Mouse (Mus musculus) embryo, embryonic 11.5 days (tissue): Measurements from ENCODE around the gene Cul9.

Source experiments
- DNase-seq: peaks from one replicate; pipeline ENCODE4 v3.0.0-alpha.2; 2012; ENCODE audit warnings: low read depth, low spot score

The Cul9 gene

DNA sequence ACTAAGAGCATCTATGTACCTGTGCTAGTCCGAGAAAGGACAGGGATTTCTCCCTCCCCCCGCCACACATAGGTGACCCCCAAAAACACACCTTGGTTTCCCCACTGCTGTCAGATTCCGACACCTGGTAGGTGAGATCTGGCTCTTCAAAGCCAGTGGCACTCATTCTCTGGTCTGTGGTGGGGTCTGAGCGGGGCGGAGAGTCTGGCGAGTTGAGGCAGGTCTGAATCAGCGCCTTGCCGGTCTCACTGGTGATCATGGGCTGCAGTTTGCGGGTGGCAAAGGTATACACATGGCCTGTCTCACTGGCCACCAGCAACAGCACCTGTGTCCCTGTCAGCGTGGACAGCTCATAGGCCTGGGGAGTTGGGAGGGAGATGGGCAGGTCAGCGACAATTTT, 7.3 kb upstream of the Cul9 start:
- no peak for DNase-seq

GRCm38 (mm10) chr17:46552841-46553423, 6.7 kb upstream of the Cul9 start:
- DNase-seq = peak; percentile 84

DNA sequence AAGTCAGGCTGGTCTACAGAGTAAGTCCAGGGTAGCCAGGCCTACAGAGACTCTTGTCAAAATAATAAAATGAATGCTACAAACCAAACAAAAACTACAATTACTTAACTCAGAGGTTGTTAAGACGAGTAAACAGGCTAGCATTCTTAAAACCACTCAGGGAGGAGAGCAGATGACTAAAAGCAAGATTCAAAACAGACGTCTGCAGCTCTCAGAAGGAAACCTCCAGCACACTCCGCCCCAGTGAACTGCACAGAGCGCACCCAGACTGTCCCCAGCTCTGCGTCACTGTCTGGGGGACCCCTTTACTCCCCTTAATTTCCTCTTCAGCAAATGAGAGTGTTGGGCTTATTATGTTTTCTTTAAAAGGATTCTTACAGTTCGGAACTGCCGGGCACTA, 6.0 kb upstream of the Cul9 start:
- no peak for DNase-seq

GRCm38 (mm10) chr17:46551369-46551768, 5.2 kb upstream of the Cul9 start:
- DNase-seq = no peak

- DNase-seq = no peak
These were observed 4.7 kb upstream of the Cul9 start for GRCm38 (mm10) chr17:46550904-46551303.

DNA sequence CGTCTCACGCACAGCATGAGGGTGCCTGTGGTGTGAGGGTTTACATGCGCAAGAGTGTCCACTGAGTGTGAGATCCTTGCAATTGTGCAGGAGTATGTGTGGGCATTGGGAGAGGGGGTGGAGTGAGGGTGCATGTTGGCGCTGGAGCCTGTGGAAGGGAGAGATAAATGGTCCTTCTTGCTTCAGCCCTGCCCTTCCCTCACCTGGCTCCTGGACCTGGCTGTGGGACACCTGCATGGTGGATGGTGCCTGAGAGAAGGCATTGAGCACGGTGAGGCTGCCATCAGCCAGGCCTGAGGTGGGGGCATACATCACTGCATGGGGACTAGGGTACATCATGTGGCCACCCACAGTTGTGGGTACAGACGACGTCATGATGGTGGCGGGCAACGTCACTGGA, 3.5 kb upstream of the Cul9 start:
- no peak for DNase-seq

GRCm38 (mm10) chr17:46549193-46549592, 3.0 kb upstream of the Cul9 start:
- DNase-seq = peak; percentile 26

- no peak for DNase-seq
These were observed 2.6 kb upstream of the Cul9 start for GRCm38 (mm10) chr17:46548741-46549140.

DNA sequence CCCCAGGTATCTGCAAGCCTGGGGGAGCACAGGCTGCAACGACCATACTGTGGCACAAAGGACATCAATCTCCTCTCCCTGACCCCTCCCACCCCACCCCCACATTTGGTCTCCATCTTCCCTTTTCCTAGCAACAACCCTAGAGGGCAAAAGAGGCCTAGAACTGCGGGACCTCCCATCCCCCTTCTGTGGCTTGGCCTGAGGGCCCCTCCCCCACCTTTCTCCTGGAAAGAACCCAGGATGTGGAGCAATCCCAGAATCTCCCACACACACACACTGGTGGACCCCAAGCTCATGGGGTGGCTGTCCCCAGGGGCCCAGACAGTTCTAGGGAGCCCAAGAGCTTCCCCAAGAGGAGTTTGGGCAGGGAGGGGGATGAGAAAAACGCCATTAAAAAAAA, 1.7 kb upstream of the Cul9 start:
- DNase-seq = no peak

GRCm38 (mm10) chr17:46546995-46547394, 807 bp upstream of the Cul9 start:
- DNase-seq = no peak

DNA sequence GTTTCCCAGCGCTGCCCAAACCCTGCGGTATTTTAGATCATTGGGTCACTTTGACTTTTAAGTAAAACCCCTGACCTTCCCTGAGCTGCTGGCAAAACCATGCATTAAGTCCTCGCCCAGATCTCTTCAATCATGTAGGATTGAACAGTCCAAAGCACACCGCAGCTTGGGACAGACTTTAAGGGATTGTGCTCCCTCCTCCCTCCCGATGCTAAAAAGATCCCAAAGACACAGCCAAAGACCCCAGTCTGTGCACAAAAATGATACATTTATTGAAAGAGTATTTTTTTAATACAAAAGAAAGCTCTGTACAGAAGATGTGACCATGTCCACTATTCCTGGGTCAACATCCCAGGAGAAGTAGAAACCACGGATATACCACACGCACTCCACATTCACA, 403 bp upstream of the Cul9 start:
- DNase-seq = no peak

DNA sequence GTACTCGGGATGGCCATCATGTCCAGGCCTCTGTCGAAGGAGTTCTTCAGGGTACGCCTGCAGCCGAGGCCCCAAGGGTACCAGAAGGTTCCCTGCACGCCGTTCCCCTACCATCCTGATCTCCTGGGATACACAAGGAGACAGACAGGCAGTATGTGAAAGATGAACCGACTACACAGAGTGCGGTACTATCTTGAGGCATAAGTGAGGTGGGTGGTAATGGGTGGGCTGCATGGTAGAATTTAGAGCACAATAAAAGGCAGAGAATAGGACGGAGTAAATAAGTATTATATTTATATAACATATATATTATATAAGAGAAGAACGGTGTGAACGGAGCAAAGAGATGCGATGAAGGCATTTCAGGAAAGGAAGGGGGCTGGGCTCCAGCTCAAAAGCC, 2.5 kb downstream of the Cul9 start:
- DNase-seq = no peak

DNA sequence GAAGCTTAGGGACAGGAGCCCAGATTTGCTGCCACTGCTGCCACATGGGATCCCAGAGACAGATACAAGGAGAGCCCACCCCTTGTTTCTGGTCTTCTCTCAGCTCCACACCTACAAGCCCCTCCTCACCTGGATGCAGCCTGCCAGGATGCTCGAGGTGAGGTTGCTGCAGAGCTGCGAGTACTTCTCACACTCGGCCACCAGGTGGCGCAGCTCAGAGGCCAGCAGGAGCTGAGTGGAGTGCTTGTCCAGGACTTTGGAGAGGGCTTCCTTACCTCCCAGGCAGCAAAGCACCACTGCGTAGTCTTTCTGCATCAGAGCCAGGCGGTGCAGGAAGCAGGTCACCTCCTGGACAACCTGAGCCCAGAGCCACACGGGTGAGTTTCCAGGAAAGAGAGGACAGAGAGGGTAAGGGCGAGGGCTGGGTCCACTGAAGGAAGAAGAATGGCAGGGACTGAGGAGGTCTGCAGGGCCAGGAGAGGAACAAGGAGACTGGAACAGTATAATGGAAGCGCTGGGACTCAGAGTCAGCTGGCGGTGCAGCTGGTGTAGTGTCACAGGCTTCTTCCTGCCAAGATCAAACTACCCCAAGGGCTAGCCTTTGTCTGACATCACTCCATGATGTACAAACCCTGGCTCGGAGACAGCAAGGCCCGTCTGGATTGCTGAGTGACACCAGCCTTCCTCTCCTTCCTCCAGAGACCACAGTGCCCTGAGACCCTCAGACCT, 20.4 kb downstream of the Cul9 start:
- peak; percentile 74 for DNase-seq

DNA sequence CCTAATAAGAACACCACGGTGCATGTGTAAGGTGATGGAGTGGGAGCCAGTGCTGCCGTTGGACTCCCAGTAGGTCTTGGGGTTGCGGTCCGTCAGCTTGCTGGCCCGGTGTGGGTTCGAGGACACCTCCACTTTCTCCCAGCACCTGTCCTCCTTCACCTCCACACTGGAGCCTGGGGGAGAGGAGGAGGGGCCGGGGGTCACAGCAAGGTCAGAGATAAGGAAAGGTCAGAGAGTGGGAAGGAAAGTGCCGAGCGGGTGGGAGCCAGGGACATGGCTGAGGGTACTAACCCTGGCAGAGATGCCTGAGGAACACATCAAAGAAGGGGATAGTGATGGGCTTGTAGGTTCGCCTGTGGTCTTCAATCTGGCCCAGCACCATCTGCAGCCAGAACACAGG, 21.1 kb downstream of the Cul9 start:
- no peak for DNase-seq

- DNase-seq = no peak
These were observed 24.1 kb downstream of the Cul9 start for GRCm38 (mm10) chr17:46521963-46522668.

DNA sequence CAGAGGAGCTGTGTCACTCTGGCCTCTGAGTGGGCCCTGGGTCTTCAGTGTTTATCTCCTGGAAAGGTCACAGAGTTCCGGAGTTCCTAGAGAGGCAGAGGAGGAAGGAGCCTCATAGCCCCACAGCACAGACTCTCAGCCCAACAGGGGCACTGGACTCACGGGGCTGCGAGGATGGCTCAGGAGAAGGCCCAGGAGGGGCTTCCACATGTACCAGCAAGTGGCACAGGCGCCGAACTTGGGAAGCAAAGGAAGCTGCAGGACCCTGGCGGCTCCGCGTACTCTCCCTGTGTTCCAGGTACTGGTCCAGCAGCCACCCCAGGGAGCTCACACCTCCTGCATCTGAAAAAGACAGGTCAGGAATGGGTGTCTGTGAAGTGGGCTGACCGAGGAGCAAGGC, 25.0 kb downstream of the Cul9 start:
- no peak for DNase-seq

GRCm38 (mm10) chr17:46520385-46520979, 25.7 kb downstream of the Cul9 start:
- DNase-seq = no peak

GRCm38 (mm10) chr17:46519971-46520370, 26.2 kb downstream of the Cul9 start:
- DNase-seq = no peak

GRCm38 (mm10) chr17:46513329-46513728, 32.9 kb downstream of the Cul9 start:
- no peak for DNase-seq

DNA sequence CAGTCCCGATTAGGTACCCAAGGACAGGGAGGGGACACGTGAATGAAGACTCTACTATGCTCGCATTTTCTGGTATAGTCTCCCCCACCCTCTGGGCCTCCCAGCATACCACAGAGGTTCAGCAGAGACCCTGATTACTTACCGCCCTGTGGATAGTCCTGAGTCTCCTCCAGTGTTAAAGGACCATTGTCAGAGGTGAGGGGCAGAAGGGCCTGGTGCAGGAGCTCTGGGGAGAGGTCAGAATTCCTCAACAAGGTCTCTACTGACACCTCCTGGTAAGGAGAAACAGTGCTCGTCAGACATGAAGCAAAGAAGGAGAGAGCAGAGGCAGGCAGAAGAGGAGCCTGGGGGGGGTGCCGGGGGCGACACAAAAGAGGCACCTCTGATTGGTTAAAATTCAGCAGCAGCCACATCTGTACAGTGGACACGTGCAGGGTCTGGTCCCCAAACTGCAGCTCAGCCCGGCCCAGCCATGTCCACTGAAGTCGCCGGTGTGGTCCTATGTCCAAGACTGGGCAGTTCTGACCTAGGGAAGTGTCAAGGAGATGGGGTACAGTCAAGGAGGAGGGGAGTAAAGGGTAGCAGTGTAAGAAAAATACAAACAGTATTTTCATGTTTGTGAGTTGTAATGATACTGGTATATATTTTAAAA, 35.0 kb downstream of the Cul9 start:
- peak; percentile 34 for DNase-seq

GRCm38 (mm10) chr17:46505617-46506016, 40.6 kb downstream of the Cul9 start:
- no peak for DNase-seq
